Mouse (Mus musculus): ENCODE measurements at regions not wholly inside any gene's neighbourhood (a gene's known extent, or its start where the extent isn't known, plus 50 kb on each side); places are given as distances from the start of the nearest gene placed in this dataset.
A peak's percentile ranks its signal among the peaks of the same experiment; 100 is the strongest.

DNA sequence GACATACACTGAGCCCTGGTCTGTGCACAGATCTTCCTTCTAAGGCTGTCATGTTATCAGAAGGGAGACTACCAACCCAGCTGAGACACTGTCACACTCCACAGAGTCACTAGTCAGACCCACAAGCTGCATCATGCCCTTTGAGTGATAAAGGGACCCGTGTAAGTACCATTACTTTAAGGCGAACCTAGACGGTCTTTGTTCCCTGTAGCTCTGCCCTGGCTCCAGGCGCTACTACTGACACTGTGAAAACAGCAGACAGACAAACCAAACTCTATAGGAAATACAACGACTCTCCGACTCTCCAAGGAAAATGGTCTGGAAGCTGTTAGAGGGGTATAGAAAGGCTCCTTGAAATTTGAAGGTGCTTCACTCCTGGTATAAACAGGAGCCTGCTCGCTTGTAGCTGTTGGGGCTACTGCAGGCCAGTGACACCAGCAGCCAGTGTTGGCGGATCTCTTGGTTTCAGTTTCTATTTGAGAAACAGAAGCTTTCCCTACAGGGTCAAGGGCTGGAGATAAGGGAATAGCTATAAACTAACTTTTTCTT lies 75.2 kb upstream of the Wnt7b start:
- peaks cover 76% of the 10 kb centered on the region for H3K27me3 ChIP-seq (replicated peaks; ENCODE audit: control insufficient read depth, insufficient read depth, low read length)
- no peak; the same call in 1 of the 2 replicates for ATAC-seq (replicated peaks; ENCODE audit: low FRiP score)
- no peak overlapping the region for H3K4me3 ChIP-seq (ENCODE audit: low read depth, low read length)

DNA sequence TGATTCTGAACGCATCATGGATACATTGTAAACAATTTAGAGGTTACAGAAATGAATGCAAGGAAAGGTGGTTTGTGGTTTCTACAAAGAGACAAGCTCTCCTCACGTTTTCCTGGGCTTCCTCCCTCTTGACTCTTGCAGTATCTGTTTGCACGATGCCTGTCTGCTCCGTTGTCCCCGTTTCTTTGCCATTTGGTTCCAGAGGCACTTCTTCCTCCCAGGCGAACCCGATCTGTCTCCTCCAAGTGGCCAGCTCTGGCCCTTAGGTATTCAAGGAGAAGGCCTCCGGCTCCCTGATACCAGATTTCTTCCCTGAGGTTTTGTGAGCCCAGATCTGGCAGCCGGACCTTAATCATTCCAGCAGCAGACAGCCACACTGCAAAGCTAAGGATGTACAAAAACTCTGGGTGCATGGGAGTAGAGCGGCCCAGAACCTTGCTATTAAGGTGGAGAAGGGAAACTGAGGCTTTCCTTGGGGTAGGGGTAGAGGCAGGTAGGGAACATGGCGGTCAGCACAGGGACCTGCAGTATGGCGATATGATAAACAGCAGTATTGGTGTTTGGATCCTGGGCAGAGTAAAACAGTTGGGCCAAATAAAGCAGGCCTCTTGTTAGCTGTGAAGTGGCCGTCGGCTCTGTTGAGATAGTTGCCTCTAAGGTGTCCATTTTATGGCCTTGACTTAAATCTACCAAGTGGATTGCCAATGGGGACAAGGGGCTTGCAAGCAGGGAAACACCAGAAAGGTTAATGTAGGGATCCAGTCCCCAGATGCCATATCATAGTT lies 76.0 kb upstream of the Wnt7b start:
- H3K4me1 ChIP-seq (replicated peaks; ENCODE audit: control insufficient read depth, insufficient read depth, low read length) = no peaks in the 10 kb centered on the region
- WGBS = 67% methylated on average over 14 of the region's 14 CpGs
- H3K27me3 ChIP-seq (replicated peaks; ENCODE audit: control insufficient read depth, insufficient read depth, low read length) = peaks cover 80% of the 10 kb centered on the region
- H3K36me3 ChIP-seq (ENCODE audit: control insufficient read depth, insufficient read depth, low read length) = no peaks in the 10 kb centered on the region
- no peak overlapping the region for H3K27ac ChIP-seq (ENCODE audit: low read depth, low read length)
- DNase-seq (ENCODE audit: low spot score) (no peak), ATAC-seq (replicated peaks; ENCODE audit: low FRiP score) (no peak)
- no peaks in the 10 kb centered on the region for H3K9me3 ChIP-seq (ENCODE audit: control insufficient read depth, low read length)
- H3K4me3 ChIP-seq (ENCODE audit: low read depth, low read length) = no peak overlapping the region
- no peak overlapping the region for H3K4me2 ChIP-seq
- no peak overlapping the region for H3K9ac ChIP-seq (ENCODE audit: low read depth, low read length)

More for the DNA sequence above, 75.2 kb upstream of the Wnt7b start:
- H3K9me3 ChIP-seq (ENCODE audit: control insufficient read depth, low read length) = no peaks in the 10 kb centered on the region
- no peak overlapping the region for H3K9ac ChIP-seq (ENCODE audit: low read depth, low read length)
- peak overlapping the region; percentile 1; the same call in 1 of the 2 replicates for H3K4me2 ChIP-seq
- H3K27ac ChIP-seq (ENCODE audit: low read depth, low read length) = no peak overlapping the region
- WGBS = 48% methylated on average over 8 of the region's 8 CpGs
- H3K36me3 ChIP-seq (ENCODE audit: control insufficient read depth, insufficient read depth, low read length) = no peaks in the 10 kb centered on the region
- DNase-seq (ENCODE audit: low spot score) = no peak
- no peaks in the 10 kb centered on the region; the same call in 1 of the 2 replicates for H3K4me1 ChIP-seq (replicated peaks; ENCODE audit: control insufficient read depth, insufficient read depth, low read length)

DNA sequence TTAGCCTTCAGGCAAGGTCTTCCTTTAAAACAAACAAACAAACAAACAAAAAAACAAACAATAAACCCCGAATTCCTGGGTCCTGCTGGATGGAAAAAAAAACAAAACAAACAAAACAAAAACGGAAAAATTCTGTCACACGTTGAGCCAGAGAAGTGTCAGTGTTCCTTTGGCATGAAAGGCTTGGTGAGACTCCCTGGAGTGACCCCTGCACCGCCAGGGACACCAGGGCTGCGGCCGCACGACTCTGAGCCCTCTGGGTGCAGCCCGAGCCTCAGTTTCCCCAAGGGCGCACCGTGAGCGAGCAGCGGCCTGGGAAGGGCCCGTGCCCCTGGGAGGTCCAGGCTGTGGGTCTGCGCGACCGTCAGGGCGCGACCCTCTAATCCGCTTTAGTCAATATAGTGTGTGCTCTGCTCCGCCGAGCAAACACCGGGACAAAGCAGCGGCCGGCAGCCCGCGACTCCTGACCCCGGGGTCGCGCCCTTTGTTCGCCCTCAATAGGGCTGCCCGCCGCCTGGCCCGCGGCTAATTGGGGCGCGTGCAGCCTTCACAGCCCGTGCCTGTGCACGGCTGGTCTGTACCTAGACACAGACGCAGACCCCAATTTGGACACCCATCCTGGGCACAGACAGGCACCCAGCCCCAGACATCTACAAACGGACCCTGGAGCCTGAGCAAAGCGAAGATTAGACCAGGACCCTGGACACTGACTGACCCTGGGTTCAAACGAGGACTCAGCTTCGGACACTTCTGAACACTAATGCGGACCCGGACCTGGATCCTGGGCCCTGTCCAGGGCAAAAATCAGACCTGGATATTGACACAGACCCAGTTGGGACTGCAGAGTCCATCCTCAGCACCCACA lies 74.0 kb upstream of the Ppara start:
- H3K4me2 ChIP-seq = peak overlapping the region; percentile 31; the same call in 1 of the 2 replicates
- no peak overlapping the region for H3K27ac ChIP-seq (ENCODE audit: low read depth, low read length)
- WGBS = 16% methylated on average over 45 of the region's 45 CpGs
- peaks cover 83% of the 10 kb centered on the region for H3K27me3 ChIP-seq (replicated peaks; ENCODE audit: control insufficient read depth, insufficient read depth, low read length)
- H3K9ac ChIP-seq (ENCODE audit: low read depth, low read length) = no peak overlapping the region
- ATAC-seq (replicated peaks; ENCODE audit: low FRiP score) (peak; percentile 36; the same call in 1 of the 2 replicates), DNase-seq (ENCODE audit: low spot score) (no peak)
- H3K36me3 ChIP-seq (ENCODE audit: control insufficient read depth, insufficient read depth, low read length) = no peaks in the 10 kb centered on the region
- no peaks in the 10 kb centered on the region for H3K4me1 ChIP-seq (replicated peaks; ENCODE audit: control insufficient read depth, insufficient read depth, low read length)
- H3K9me3 ChIP-seq (ENCODE audit: control insufficient read depth, low read length) = no peaks in the 10 kb centered on the region
- H3K4me3 ChIP-seq (ENCODE audit: low read depth, low read length) = peak overlapping the region; percentile 7; the same call in 1 of the 2 replicates

DNA sequence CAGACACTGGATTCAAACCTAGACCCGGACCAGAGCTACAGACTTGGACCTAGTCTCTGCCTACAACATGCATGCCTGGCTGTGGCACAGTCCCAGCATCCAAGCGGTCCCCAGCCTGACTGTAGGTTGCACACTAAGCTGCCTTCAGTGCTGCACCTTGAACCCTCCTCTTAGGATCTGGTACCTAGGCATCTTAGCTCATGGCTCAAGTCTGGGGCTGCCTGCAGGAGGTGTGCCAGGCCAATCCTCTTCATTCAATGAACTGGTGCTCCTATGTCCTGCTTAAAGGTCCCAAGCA lies 73.4 kb upstream of the Ppara start:
- no peaks in the 10 kb centered on the region for H3K4me1 ChIP-seq (replicated peaks; ENCODE audit: control insufficient read depth, insufficient read depth, low read length)
- peaks cover 80% of the 10 kb centered on the region for H3K27me3 ChIP-seq (replicated peaks; ENCODE audit: control insufficient read depth, insufficient read depth, low read length)
- WGBS = 55% methylated on average over 2 of the region's 2 CpGs
- no peaks in the 10 kb centered on the region for H3K36me3 ChIP-seq (ENCODE audit: control insufficient read depth, insufficient read depth, low read length)
- H3K4me3 ChIP-seq (ENCODE audit: low read depth, low read length) = no peak overlapping the region
- DNase-seq (ENCODE audit: low spot score) (no peak), ATAC-seq (replicated peaks; ENCODE audit: low FRiP score) (no peak)
- H3K9me3 ChIP-seq (ENCODE audit: control insufficient read depth, low read length) = no peaks in the 10 kb centered on the region
- no peak overlapping the region for H3K9ac ChIP-seq (ENCODE audit: low read depth, low read length)
- H3K27ac ChIP-seq (ENCODE audit: low read depth, low read length) = no peak overlapping the region
- no peak overlapping the region for H3K4me2 ChIP-seq

DNA sequence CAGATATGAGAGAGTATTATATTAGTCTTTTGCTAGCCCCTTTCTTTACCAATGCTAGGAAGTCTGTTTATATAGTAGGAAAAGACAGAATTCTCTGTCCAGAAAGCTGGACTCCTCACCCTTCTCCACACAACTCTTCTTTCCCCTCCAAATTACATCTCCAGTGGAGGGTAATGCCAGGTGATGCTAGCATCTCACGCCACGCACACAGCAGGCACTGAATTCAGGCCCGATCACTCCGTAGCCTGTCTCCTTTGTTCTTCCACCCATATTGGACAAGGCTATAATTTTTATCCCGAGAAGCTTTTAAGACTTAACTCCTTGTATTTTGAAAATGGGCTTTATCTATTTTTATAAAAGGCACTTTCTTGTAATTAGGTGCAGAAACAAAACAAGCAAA lies 73.0 kb upstream of the Ppara start:
- H3K9ac ChIP-seq (ENCODE audit: low read depth, low read length) = no peak overlapping the region
- no peaks in the 10 kb centered on the region for H3K9me3 ChIP-seq (ENCODE audit: control insufficient read depth, low read length)
- no peaks in the 10 kb centered on the region for H3K4me1 ChIP-seq (replicated peaks; ENCODE audit: control insufficient read depth, insufficient read depth, low read length)
- ATAC-seq (replicated peaks; ENCODE audit: low FRiP score) (no peak), DNase-seq (ENCODE audit: low spot score) (no peak)
- no peak overlapping the region for H3K27ac ChIP-seq (ENCODE audit: low read depth, low read length)
- no peak overlapping the region for H3K4me2 ChIP-seq
- WGBS = 86% methylated on average over 5 of the region's 5 CpGs
- peaks cover 84% of the 10 kb centered on the region for H3K27me3 ChIP-seq (replicated peaks; ENCODE audit: control insufficient read depth, insufficient read depth, low read length)
- no peaks in the 10 kb centered on the region for H3K36me3 ChIP-seq (ENCODE audit: control insufficient read depth, insufficient read depth, low read length)
- no peak overlapping the region for H3K4me3 ChIP-seq (ENCODE audit: low read depth, low read length)

- H3K4me1 ChIP-seq (replicated peaks; ENCODE audit: control insufficient read depth, insufficient read depth, low read length) = no peaks in the 10 kb centered on the region
- 75% methylated on average over 8 of the region's 8 CpGs for WGBS
- no peak overlapping the region for H3K9ac ChIP-seq (ENCODE audit: low read depth, low read length)
- H3K4me2 ChIP-seq = no peak overlapping the region
- H3K27ac ChIP-seq (ENCODE audit: low read depth, low read length) = no peak overlapping the region
- DNase-seq (ENCODE audit: low spot score) (no peak), ATAC-seq (replicated peaks; ENCODE audit: low FRiP score) (no peak)
- H3K36me3 ChIP-seq (ENCODE audit: control insufficient read depth, insufficient read depth, low read length) = no peaks in the 10 kb centered on the region
- no peak overlapping the region for H3K4me3 ChIP-seq (ENCODE audit: low read depth, low read length)
- peaks cover 83% of the 10 kb centered on the region for H3K27me3 ChIP-seq (replicated peaks; ENCODE audit: control insufficient read depth, insufficient read depth, low read length)
- no peaks in the 10 kb centered on the region for H3K9me3 ChIP-seq (ENCODE audit: control insufficient read depth, low read length)
Observed at GRCm38 (mm10) chr15:85662271-85662670, 72.5 kb upstream of the Ppara start.

DNA sequence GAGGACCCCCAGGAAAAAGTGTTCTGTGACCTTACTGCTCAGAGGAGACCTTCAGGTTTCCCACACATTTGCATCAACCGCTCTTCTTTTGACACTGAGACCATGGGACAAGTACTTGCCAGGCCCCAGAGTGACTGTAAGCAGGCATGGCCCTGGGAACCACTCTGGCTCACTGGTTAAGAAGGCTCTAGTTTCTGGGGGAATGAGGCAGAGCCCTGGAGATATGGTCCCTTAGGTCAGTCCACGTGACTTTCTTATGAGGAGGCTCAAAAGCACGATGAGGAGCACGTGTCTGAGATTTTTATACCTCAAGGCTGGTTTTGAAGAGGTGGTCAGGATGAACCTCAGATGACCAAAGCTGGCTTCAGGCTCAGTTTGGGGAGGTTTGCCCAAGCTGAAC lies 72.1 kb upstream of the Ppara start:
- H3K4me2 ChIP-seq = no peak overlapping the region
- peaks cover 85% of the 10 kb centered on the region for H3K27me3 ChIP-seq (replicated peaks; ENCODE audit: control insufficient read depth, insufficient read depth, low read length)
- no peak overlapping the region for H3K4me3 ChIP-seq (ENCODE audit: low read depth, low read length)
- H3K9ac ChIP-seq (ENCODE audit: low read depth, low read length) = no peak overlapping the region
- no peaks in the 10 kb centered on the region for H3K4me1 ChIP-seq (replicated peaks; ENCODE audit: control insufficient read depth, insufficient read depth, low read length)
- DNase-seq (ENCODE audit: low spot score) (no peak), ATAC-seq (replicated peaks; ENCODE audit: low FRiP score) (no peak)
- H3K27ac ChIP-seq (ENCODE audit: low read depth, low read length) = no peak overlapping the region
- 80% methylated on average over 4 of the region's 4 CpGs for WGBS
- no peaks in the 10 kb centered on the region for H3K9me3 ChIP-seq (ENCODE audit: control insufficient read depth, low read length)
- H3K36me3 ChIP-seq (ENCODE audit: control insufficient read depth, insufficient read depth, low read length) = no peaks in the 10 kb centered on the region

GRCm38 (mm10) chr15:85663757-85664431 lies 70.9 kb upstream of the Ppara start:
- H3K4me2 ChIP-seq = no peak overlapping the region
- no peak overlapping the region for H3K9ac ChIP-seq (ENCODE audit: low read depth, low read length)
- no peak for DNase-seq (ENCODE audit: low spot score)
- 87% methylated on average over 17 of the region's 17 CpGs for WGBS
- H3K27me3 ChIP-seq (replicated peaks; ENCODE audit: control insufficient read depth, insufficient read depth, low read length) = peaks cover 83% of the 10 kb centered on the region
- no peaks in the 10 kb centered on the region for H3K4me1 ChIP-seq (replicated peaks; ENCODE audit: control insufficient read depth, insufficient read depth, low read length)
- no peaks in the 10 kb centered on the region for H3K9me3 ChIP-seq (ENCODE audit: control insufficient read depth, low read length)
- ATAC-seq (replicated peaks; ENCODE audit: low FRiP score) = no peak
- no peak overlapping the region for H3K4me3 ChIP-seq (ENCODE audit: low read depth, low read length)
- no peaks in the 10 kb centered on the region for H3K36me3 ChIP-seq (ENCODE audit: control insufficient read depth, insufficient read depth, low read length)
- H3K27ac ChIP-seq (ENCODE audit: low read depth, low read length) = no peak overlapping the region

All from liver, embryonic 11.5 days (tissue).